Mouse (Mus musculus) kidney, embryonic 16.5 days (tissue): ENCODE data around the gene Lgr5. TPM values are rescaled to one million over a fixed set of nuclear protein-coding genes. Genes with fewer than 3 reads are reported as not detected.

Experiments
- ATAC-seq: fragments of 200-750 bp; cut with Nextera tagmentation; 2 replicates; pipeline ENCODE4 v1.8.0; 2017; ENCODE audit warnings: moderate TSS enrichment; ENCODE audit not compliant: low FRiP score, low TSS enrichment
- H3K27ac ChIP-seq: fragments of 300-500 bp; sonication (generic); 2 replicates; pipeline ENCODE4 v1.5.1; 2014; ENCODE audit warnings: low read length
- H3K27me3 ChIP-seq: fragments of 300-500 bp; sonication (generic); 2 replicates; pipeline ENCODE4 v1.6.1; 2014; ENCODE audit warnings: low read length, control low read depth, mixed read lengths; ENCODE audit not compliant: insufficient read depth
- H3K36me3 ChIP-seq: fragments of 300-500 bp; sonication (generic); 2 replicates; pipeline ENCODE4 v1.6.1; 2014; ENCODE audit warnings: low read length, control low read depth, mixed read lengths; ENCODE audit not compliant: insufficient read depth
- H3K4me1 ChIP-seq: fragments of 300-500 bp; sonication (generic); 2 replicates; pipeline ENCODE4 v1.6.1; 2014; ENCODE audit warnings: low read length, control low read depth, mixed read lengths; ENCODE audit not compliant: insufficient read depth
- H3K4me2 ChIP-seq: fragments of 300-500 bp; sonication (generic); replicated peaks from 2 replicates; pipeline ENCODE4 v1.6.1; 2014; ENCODE audit warnings: low read depth, low read length
- H3K4me3 ChIP-seq: fragments of 300-500 bp; sonication (generic); 2 replicates; pipeline ENCODE4 v1.5.1; 2014; ENCODE audit warnings: mild to moderate bottlenecking, low read length
- H3K9ac ChIP-seq: fragments of 300-500 bp; sonication (generic); replicated peaks from 2 replicates; pipeline ENCODE4 v1.6.1; 2014; ENCODE audit warnings: low read length
- H3K9me3 ChIP-seq: fragments of 300-500 bp; sonication (generic); 2 replicates; pipeline ENCODE4 v1.6.1; 2016; ENCODE audit warnings: low read length, control low read depth
- WGBS: fragments of 180-500 bp; shearing (Covaris S2); extraction: QIAGEN DNeasy Blood & Tissue Kit; methylation state at CpG from one replicate; pipeline ENCODE4 v1.1.7; 2014; 5-methylcytosine and 5-hydroxymethylcytosine counted together
- polyA plus RNA-seq: library from polyadenylated mRNA; unstranded; fragments of >200 nt; fragmentation: Nextera tagmentation; extraction: Ambion mirVana; gene quantifications from 2 replicates; pipeline ENCODE4 v1.2.1, GENCODE M21; 2015

Gene Lgr5
- polyA plus RNA-seq, 1 experiment from 2014 or later, result 7.3 TPM

DNA sequence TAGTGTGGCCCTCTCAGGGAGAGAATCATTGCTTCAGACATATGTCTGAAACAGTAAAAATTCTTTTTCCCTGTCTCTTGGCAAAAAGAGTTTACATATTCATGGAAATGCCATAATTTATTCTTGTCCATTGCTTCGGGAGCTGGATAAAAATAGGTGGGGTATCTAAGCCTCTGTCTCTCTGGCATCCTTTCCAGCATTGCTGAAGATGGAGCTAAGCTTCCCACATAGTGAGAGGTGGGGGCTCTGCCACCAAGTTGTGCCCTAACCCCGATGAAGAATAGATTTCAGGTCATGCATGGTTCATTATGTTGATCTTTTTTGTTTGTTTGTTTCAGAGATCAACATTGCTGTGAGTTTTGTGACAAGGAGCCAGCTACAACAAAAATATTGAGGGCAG is 102.0 kb downstream of the Lgr5 start:
- Histone ChIP-seq H3K27ac (no peak overlapping the region), H3K4me3 (no peak overlapping the region), H3K4me1 (no peaks in the 10 kb centered on the region), H3K4me2 (no peak overlapping the region), H3K36me3 (no peaks in the 10 kb centered on the region), H3K9ac (no peak overlapping the region), H3K9me3 (no peaks in the 10 kb centered on the region), H3K27me3 (no peaks in the 10 kb centered on the region)
- ATAC-seq, result no peak
- WGBS, result 76% methylated on average over 2 of the region's 2 CpGs

GRCm38 (mm10) chr10:115484660-115485059 is 102.9 kb downstream of the Lgr5 start:
- H3K4me1 ChIP-seq, result 0 out of 2 replicates have a peak, but pooled peaks cover under 1% of the 10 kb centered on the region
- H3K9ac ChIP-seq, result no peak overlapping the region
- WGBS, result 78% methylated on average over 3 of the region's 3 CpGs
- H3K4me3 ChIP-seq, result no peak overlapping the region
- no peak overlapping the region for H3K27ac ChIP-seq
- H3K9me3 ChIP-seq, result no peaks in the 10 kb centered on the region
- ATAC-seq, result peak; percentile 39; the same call in 1 of the 2 replicates
- H3K4me2 ChIP-seq, result no peak overlapping the region
- no peaks in the 10 kb centered on the region for H3K36me3 ChIP-seq
- H3K27me3 ChIP-seq, result no peaks in the 10 kb centered on the region

GRCm38 (mm10) chr10:115478441-115479141 is 109.0 kb downstream of the Lgr5 start:
- peak overlapping the region; percentile 34 for H3K4me3 ChIP-seq

GRCm38 (mm10) chr10:115476506-115476905 is 111.1 kb downstream of the Lgr5 start:
- Histone ChIP-seq H3K9ac (no peak overlapping the region), H3K9me3 (no peaks in the 10 kb centered on the region), H3K4me3 (no peak overlapping the region), H3K27me3 (no peaks in the 10 kb centered on the region), H3K36me3 (no peaks in the 10 kb centered on the region), H3K4me1 (peaks cover 14% of the 10 kb centered on the region; the same call in 1 of the 2 replicates), H3K4me2 (no peak overlapping the region), H3K27ac (no peak overlapping the region)
- WGBS, result 89% methylated on average over 9 of the region's 9 CpGs
- no peak for ATAC-seq

More at GRCm38 (mm10) chr10:115478441-115479141, 109.0 kb downstream of the Lgr5 start:
- peak; percentile 59 for ATAC-seq
- peak overlapping the region; percentile 53 for H3K9ac ChIP-seq
- no peaks in the 10 kb centered on the region for H3K36me3 ChIP-seq
- peak overlapping the region; percentile 58 for H3K4me2 ChIP-seq
- H3K27me3 ChIP-seq, result no peaks in the 10 kb centered on the region
- WGBS, result 6% methylated on average over 20 of the region's 20 CpGs
- H3K27ac ChIP-seq, result no peak overlapping the region
- H3K9me3 ChIP-seq, result no peaks in the 10 kb centered on the region
- peaks cover 14% of the 10 kb centered on the region; the same call in 1 of the 2 replicates for H3K4me1 ChIP-seq

- no peaks in the 10 kb centered on the region for H3K36me3 ChIP-seq
- WGBS, result 74% methylated on average over 7 of the region's 7 CpGs
- H3K4me1 ChIP-seq, result peaks cover 14% of the 10 kb centered on the region; the same call in 1 of the 2 replicates
- H3K9ac ChIP-seq, result no peak overlapping the region
- no peak overlapping the region for H3K4me2 ChIP-seq
- no peaks in the 10 kb centered on the region for H3K27me3 ChIP-seq
- no peak for ATAC-seq
- no peak overlapping the region for H3K4me3 ChIP-seq
- no peak overlapping the region for H3K27ac ChIP-seq
- no peaks in the 10 kb centered on the region for H3K9me3 ChIP-seq
Observed at GRCm38 (mm10) chr10:115475000-115475550, 112.5 kb downstream of the Lgr5 start.

DNA sequence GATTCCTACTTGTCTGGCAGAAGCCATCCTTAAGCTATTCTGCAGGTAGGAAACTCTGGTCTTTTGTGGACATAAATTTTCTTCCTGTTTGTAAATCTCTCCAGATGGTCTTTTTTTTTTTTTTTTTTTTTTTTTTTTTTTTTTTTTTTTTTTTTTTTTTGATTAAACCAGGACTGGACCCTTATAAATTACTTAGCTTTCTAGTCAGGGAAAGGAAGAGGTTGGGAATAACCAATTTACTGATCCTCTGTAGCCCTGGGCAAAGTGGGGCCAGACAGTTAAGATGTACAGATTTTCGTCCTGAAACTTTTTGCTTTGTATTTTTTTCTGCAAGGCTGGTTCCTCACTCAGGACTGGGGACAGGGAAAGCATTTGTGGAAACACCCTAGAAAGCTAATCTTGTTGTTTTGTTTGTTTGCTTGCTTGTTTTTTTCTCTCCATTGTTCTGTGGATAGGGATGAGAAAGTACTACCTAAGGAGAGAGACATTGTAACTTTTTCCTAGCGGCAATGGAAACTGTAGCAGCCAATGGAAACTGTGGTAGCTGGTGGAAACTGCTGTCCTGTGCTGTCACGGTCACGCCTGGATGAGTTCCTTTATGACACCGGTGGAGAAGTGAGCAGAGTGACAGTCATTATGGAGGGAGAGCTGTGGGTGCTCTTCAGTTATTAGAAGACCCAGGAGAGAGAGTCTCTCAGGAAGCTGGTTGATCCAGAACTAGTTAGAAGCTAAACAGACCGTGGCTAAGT is 114.2 kb downstream of the Lgr5 start:
- no peaks in the 10 kb centered on the region for H3K36me3 ChIP-seq
- H3K4me3 ChIP-seq, result no peak overlapping the region
- peaks cover 8% of the 10 kb centered on the region; the same call in 1 of the 2 replicates for H3K4me1 ChIP-seq
- H3K27ac ChIP-seq, result no peak overlapping the region
- 55% methylated on average over 6 of the region's 6 CpGs for WGBS
- no peaks in the 10 kb centered on the region for H3K27me3 ChIP-seq
- ATAC-seq, result no peak
- H3K9me3 ChIP-seq, result no peaks in the 10 kb centered on the region
- H3K4me2 ChIP-seq, result no peak overlapping the region
- no peak overlapping the region for H3K9ac ChIP-seq

GRCm38 (mm10) chr10:115470621-115471334 is 116.8 kb downstream of the Lgr5 start:
- 45% methylated on average over 17 of the region's 17 CpGs for WGBS
- H3K9ac ChIP-seq, result peak overlapping the region; percentile 31; the same call in 1 of the 2 replicates
- no peak for ATAC-seq

GRCm38 (mm10) chr10:115469040-115469439 is 118.5 kb downstream of the Lgr5 start:
- H3K9ac ChIP-seq, result no peak overlapping the region
- H3K27ac ChIP-seq, result no peak overlapping the region
- H3K36me3 ChIP-seq, result no peaks in the 10 kb centered on the region
- peaks cover 8% of the 10 kb centered on the region for H3K4me1 ChIP-seq
- no peak overlapping the region for H3K4me2 ChIP-seq
- H3K4me3 ChIP-seq, result no peak overlapping the region
- H3K9me3 ChIP-seq, result no peaks in the 10 kb centered on the region
- peak; percentile 50; the same call in 1 of the 2 replicates for ATAC-seq
- WGBS, result 22% methylated on average over 7 of the region's 7 CpGs
- H3K27me3 ChIP-seq, result no peaks in the 10 kb centered on the region

More at GRCm38 (mm10) chr10:115470621-115471334, 116.8 kb downstream of the Lgr5 start:
- Histone ChIP-seq H3K4me3 (peak overlapping the region; percentile 43), H3K27ac (no peak overlapping the region), H3K9me3 (no peaks in the 10 kb centered on the region), H3K36me3 (no peaks in the 10 kb centered on the region), H3K27me3 (no peaks in the 10 kb centered on the region), H3K4me1 (peaks cover 8% of the 10 kb centered on the region), H3K4me2 (peak overlapping the region; percentile 51)

GRCm38 (mm10) chr10:115468632-115469031 is 118.9 kb downstream of the Lgr5 start:
- H3K4me1 ChIP-seq, result peaks cover 8% of the 10 kb centered on the region
- H3K4me2 ChIP-seq, result no peak overlapping the region
- H3K27ac ChIP-seq, result no peak overlapping the region
- H3K4me3 ChIP-seq, result no peak overlapping the region
- no peaks in the 10 kb centered on the region for H3K9me3 ChIP-seq
- H3K9ac ChIP-seq, result no peak overlapping the region
- H3K27me3 ChIP-seq, result no peaks in the 10 kb centered on the region
- ATAC-seq, result no peak
- WGBS, result 52% methylated on average over 7 of the region's 7 CpGs
- H3K36me3 ChIP-seq, result no peaks in the 10 kb centered on the region
